Mouse (Mus musculus): ENCODE measurements at regions not wholly inside any gene's neighbourhood (a gene's known extent, or its start where the extent isn't known, plus 50 kb on each side); places are given as distances from the start of the nearest gene placed in this dataset.

DNA sequence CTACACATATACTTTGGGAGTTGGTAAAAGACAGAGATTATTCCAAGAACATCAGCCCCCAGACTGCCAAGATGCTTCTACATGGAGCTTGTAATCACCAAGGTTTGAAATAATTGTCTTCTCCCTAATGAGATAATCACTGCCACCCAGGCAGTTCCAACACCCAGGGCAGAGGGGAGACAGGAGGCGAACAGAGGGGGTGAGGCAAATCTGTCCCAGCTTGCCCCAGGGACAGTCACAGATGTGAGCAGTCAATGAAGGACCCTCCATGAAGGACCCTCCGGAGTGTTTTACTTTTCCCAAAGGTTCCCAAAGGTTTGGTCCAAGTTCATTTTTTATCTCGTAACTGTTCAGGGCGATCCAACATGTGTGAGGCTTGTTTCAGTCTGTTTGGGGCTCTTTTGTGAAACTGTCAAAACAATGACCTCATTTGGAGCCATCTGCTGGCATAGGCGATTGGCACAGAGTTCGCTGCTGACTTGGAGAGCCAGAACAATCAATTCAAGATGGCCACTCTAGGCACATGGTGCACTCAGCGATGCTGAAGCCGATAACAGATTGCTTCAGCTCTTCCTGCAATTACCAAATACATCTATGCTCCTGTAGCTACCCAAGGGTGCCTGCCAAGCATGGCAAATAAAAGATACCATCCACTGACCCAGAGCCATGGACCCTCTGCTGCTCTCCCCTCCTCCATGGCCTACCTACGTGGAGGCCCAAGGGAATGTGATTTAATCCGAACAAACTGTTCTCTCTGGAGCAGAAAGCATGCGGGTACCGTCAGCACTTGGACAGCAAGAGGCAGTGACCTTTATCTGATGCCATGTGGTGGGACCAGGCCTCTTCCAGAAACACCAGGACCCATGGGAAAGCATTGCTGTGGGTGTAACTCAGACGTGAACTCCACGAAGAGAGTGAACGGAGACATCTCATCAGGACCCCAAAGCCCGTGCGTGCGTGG is 326.9 kb downstream of the Wdr11 start:
- TF ChIP-seq POLR2A (IDR thresholded peaks at IDR 0.05; ENCODE audit: low read depth, low read length) (no peak), CTCF (IDR thresholded peaks at IDR 0.05; ENCODE audit: borderline replicate concordance, insufficient read depth, low read length) (no peak)

Data from embryonic fibroblast, embryonic 13.5 days (primary cell).